Mouse (Mus musculus): ENCODE measurements around the gene Pcsk2. TPM values are rescaled to one million over a fixed set of nuclear protein-coding genes. Genes with fewer than 3 reads are reported as not detected.

Pcsk2 gene
- polyA plus RNA-seq, 1 experiment from 2014 or later = 0.92 TPM

DNA sequence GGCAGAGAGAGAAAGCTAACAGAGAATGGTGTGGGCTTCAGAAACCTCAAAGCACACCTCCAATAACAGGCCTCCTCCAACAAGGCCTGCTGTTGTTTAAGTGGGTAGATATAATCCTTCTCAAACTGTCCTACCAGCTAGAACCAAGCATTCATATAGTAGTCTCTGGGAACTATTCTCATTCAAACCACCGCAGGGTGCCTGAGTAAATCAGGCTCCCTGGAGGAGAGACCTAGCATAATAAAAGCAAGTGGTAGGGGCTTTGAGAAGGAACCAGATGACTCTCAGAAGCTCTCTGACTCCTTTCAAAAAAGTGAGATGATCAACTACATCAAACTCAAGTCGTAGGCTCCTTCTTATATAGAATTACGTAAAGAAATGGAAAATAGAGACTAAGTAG, 75.0 kb downstream of the Pcsk2 start:
- H3K27ac ChIP-seq = no peak overlapping the region
- DNase-seq (ENCODE audit: low spot score) (no peak), ATAC-seq (replicated peaks; ENCODE audit: low FRiP score, low read depth) (no peak)
- no peaks in the 10 kb centered on the region for H3K9me3 ChIP-seq (replicated peaks; ENCODE audit: low read length)
- no peak for TF ChIP-seq CTCF (IDR thresholded peaks at IDR 0.05; ENCODE audit: low read depth)
- H3K36me3 ChIP-seq (ENCODE audit: insufficient read depth, low read length) = no peaks in the 10 kb centered on the region
- no peak overlapping the region for H3K4me3 ChIP-seq (replicated peaks; ENCODE audit: low read depth, low read length)
- H3K27me3 ChIP-seq (ENCODE audit: insufficient read depth, low read length) = no peaks in the 10 kb centered on the region
- no peaks in the 10 kb centered on the region for H3K4me1 ChIP-seq (replicated peaks; ENCODE audit: insufficient read depth, low read length)
- H3K4me2 ChIP-seq (ENCODE audit: low read length) = no peak overlapping the region
- WGBS = 49% methylated on average over 3 of the region's 3 CpGs
- no peak overlapping the region for H3K9ac ChIP-seq (ENCODE audit: low read depth, low read length)

DNA sequence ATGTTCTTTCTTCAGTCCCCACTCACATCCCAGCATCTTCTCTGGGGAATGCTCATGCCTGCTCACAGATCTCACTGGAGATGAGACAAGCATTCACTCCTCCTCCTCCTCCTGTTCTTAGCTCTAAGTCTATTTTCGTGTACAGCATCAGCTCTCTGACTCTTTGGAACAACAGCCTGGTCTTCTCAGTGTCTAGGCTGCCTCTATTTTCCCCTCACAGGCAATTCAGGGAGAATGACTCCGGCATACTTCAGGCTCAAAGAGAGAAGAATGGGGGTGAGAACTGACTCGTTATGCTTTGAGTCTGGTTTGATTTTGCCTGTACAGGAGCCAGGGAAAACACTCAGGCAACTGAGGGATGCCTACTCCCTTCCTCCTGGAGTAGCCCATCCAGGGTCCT, 78.0 kb downstream of the Pcsk2 start:
- Histone ChIP-seq H3K27ac (no peak overlapping the region), H3K4me3 (replicated peaks; ENCODE audit: low read depth, low read length) (no peak overlapping the region), H3K4me1 (replicated peaks; ENCODE audit: insufficient read depth, low read length) (no peaks in the 10 kb centered on the region), H3K36me3 (ENCODE audit: insufficient read depth, low read length) (no peaks in the 10 kb centered on the region), H3K9ac (ENCODE audit: low read depth, low read length) (no peak overlapping the region), H3K4me2 (ENCODE audit: low read length) (no peak overlapping the region), H3K9me3 (replicated peaks; ENCODE audit: low read length) (no peaks in the 10 kb centered on the region), H3K27me3 (ENCODE audit: insufficient read depth, low read length) (no peaks in the 10 kb centered on the region)
- DNase-seq (ENCODE audit: low spot score) = no peak
- TF ChIP-seq CTCF (IDR thresholded peaks at IDR 0.05; ENCODE audit: low read depth) = no peak
- 63% methylated on average over 3 of the region's 3 CpGs for WGBS
- no peak for ATAC-seq (replicated peaks; ENCODE audit: low FRiP score, low read depth)

DNA sequence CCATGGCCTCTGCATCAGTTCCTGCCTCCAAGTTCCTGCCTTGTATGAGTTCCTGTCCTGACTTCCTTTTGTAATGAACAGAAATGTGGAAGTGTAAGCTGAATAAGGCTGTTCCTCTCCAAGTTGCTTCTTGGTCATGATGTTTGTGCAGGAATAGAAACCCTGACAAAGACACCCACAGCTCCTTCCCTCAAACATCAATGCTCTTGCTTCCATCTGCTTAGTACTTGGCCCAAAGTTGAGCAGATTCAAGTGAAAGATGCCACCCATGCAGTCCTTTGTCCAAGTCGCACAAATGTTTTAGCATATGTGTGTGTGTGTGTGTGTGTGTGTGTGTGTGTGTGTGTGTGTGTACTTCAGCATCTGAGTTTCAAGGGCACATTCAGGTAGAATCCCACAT, 97.3 kb downstream of the Pcsk2 start:
- Histone ChIP-seq H3K36me3 (ENCODE audit: insufficient read depth, low read length) (no peaks in the 10 kb centered on the region), H3K4me2 (ENCODE audit: low read length) (no peak overlapping the region), H3K4me1 (replicated peaks; ENCODE audit: insufficient read depth, low read length) (no peaks in the 10 kb centered on the region), H3K9me3 (replicated peaks; ENCODE audit: low read length) (no peaks in the 10 kb centered on the region), H3K27me3 (ENCODE audit: insufficient read depth, low read length) (no peaks in the 10 kb centered on the region), H3K4me3 (replicated peaks; ENCODE audit: low read depth, low read length) (no peak overlapping the region), H3K27ac (no peak overlapping the region), H3K9ac (ENCODE audit: low read depth, low read length) (no peak overlapping the region)
- DNase-seq (ENCODE audit: low spot score) (no peak), ATAC-seq (replicated peaks; ENCODE audit: low FRiP score, low read depth) (no peak)
- no peak for TF ChIP-seq CTCF (IDR thresholded peaks at IDR 0.05; ENCODE audit: low read depth)
- WGBS = 89% methylated on average over 1 of the region's 1 CpGs

DNA sequence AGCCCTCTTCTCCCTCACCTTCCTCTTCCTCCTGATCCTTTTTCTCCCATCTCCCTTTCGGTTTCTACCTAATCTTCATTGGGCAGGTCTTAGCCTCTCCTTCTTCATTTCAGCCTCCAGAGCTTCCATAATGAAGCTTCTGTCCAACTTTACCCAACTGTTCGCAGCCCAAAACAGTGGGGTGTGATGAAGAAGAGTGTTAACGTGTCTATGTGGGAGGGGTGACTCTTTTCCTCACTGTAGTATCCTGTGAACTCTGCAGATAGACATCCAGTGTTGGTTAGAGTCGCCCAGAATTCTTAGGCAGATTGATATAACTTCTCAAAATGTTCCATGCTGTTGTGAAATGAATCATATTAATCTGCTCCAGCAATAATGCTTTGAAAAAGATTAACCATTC, 98.4 kb downstream of the Pcsk2 start:
- no peaks in the 10 kb centered on the region for H3K27me3 ChIP-seq (ENCODE audit: insufficient read depth, low read length)
- no peak for TF ChIP-seq CTCF (IDR thresholded peaks at IDR 0.05; ENCODE audit: low read depth)
- 80% methylated on average over 4 of the region's 4 CpGs for WGBS
- H3K9ac ChIP-seq (ENCODE audit: low read depth, low read length) = no peak overlapping the region
- no peaks in the 10 kb centered on the region for H3K4me1 ChIP-seq (replicated peaks; ENCODE audit: insufficient read depth, low read length)
- no peaks in the 10 kb centered on the region for H3K36me3 ChIP-seq (ENCODE audit: insufficient read depth, low read length)
- H3K4me2 ChIP-seq (ENCODE audit: low read length) = no peak overlapping the region
- no peaks in the 10 kb centered on the region for H3K9me3 ChIP-seq (replicated peaks; ENCODE audit: low read length)
- ATAC-seq (replicated peaks; ENCODE audit: low FRiP score, low read depth) (no peak), DNase-seq (ENCODE audit: low spot score) (no peak)
- no peak overlapping the region for H3K27ac ChIP-seq
- H3K4me3 ChIP-seq (replicated peaks; ENCODE audit: low read depth, low read length) = no peak overlapping the region

DNA sequence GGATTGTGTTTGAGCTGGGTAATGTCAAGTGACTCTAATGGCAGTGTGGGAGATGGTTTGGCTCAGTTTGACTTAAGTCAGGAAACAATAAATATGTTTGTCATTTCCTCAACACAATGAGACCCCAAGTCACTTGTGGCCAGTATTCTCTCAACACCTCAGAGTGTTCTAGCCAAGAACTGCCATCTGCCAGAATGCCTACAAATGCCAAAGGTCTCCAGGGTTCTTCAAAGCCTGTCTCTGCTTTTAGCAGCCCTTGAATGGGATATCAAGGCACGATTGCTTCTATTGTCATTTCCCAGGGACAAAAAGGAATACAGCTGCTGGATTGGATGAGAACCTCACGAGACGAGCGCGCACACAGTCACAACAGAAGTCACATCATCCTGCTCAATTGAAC, 100.0 kb downstream of the Pcsk2 start:
- TF ChIP-seq CTCF (IDR thresholded peaks at IDR 0.05; ENCODE audit: low read depth) = no peak
- WGBS = 84% methylated on average over 5 of the region's 5 CpGs
- ATAC-seq (replicated peaks; ENCODE audit: low FRiP score, low read depth) (no peak), DNase-seq (ENCODE audit: low spot score) (no peak)
- Histone ChIP-seq H3K27ac (no peak overlapping the region), H3K9me3 (replicated peaks; ENCODE audit: low read length) (no peaks in the 10 kb centered on the region), H3K4me3 (replicated peaks; ENCODE audit: low read depth, low read length) (no peak overlapping the region), H3K9ac (ENCODE audit: low read depth, low read length) (no peak overlapping the region), H3K4me2 (ENCODE audit: low read length) (no peak overlapping the region), H3K27me3 (ENCODE audit: insufficient read depth, low read length) (no peaks in the 10 kb centered on the region), H3K4me1 (replicated peaks; ENCODE audit: insufficient read depth, low read length) (no peaks in the 10 kb centered on the region), H3K36me3 (ENCODE audit: insufficient read depth, low read length) (no peaks in the 10 kb centered on the region)

DNA sequence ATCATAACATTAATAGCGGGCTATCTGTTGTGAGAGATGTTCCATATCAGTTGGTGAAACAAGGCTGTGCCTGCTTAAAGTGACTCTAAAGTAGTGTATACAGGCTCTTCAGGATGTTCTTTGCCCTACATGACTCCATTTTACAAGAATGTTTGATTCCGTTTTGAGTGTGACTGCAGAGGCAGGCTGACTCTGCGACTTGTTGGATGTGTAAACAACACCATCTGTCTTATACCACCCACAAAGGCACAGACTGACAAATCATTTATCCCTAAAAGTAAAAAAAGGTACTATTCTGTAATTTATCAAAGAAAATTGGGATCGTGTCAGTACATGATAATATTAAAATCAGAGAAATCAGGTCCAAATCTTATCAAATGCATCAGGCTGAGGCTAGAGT, 108.7 kb downstream of the Pcsk2 start:
- H3K4me3 ChIP-seq (replicated peaks; ENCODE audit: low read depth, low read length) = no peak overlapping the region
- ATAC-seq (replicated peaks; ENCODE audit: low FRiP score, low read depth) = no peak
- H3K4me2 ChIP-seq (ENCODE audit: low read length) = no peak overlapping the region
- 86% methylated on average over 4 of the region's 4 CpGs for WGBS
- H3K36me3 ChIP-seq (ENCODE audit: insufficient read depth, low read length) = no peaks in the 10 kb centered on the region
- TF ChIP-seq CTCF (IDR thresholded peaks at IDR 0.05; ENCODE audit: low read depth) = no peak
- H3K27ac ChIP-seq = no peak overlapping the region
- no peak overlapping the region for H3K9ac ChIP-seq (ENCODE audit: low read depth, low read length)
- no peak for DNase-seq (ENCODE audit: low spot score)
- no peaks in the 10 kb centered on the region for H3K27me3 ChIP-seq (ENCODE audit: insufficient read depth, low read length)
- H3K9me3 ChIP-seq (replicated peaks; ENCODE audit: low read length) = no peaks in the 10 kb centered on the region
- no peaks in the 10 kb centered on the region for H3K4me1 ChIP-seq (replicated peaks; ENCODE audit: insufficient read depth, low read length)

DNA sequence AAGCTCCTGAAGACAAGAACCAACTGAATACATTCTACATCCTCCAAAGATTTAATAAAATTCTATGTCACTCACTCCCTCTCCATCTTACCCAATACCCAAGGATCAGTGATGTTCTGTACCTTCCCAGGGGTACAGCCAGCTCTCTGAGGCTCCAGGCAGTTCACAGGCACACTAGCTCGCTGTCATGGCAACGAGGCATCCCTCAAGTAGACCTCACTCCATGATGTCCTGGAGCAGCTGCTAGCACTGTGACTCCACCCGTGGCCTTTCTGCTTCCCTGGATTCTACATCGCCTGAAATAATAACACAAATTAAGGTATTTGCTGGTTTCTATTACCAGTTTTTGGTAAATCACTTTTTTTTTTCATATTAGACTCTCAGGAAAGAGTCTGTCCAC, 111.0 kb downstream of the Pcsk2 start:
- H3K4me2 ChIP-seq (ENCODE audit: low read length) = no peak overlapping the region
- no peak overlapping the region for H3K9ac ChIP-seq (ENCODE audit: low read depth, low read length)
- H3K27ac ChIP-seq = no peak overlapping the region
- DNase-seq (ENCODE audit: low spot score) (no peak), ATAC-seq (replicated peaks; ENCODE audit: low FRiP score, low read depth) (no peak)
- H3K9me3 ChIP-seq (replicated peaks; ENCODE audit: low read length) = no peaks in the 10 kb centered on the region
- TF ChIP-seq CTCF (IDR thresholded peaks at IDR 0.05; ENCODE audit: low read depth) = no peak
- 57% methylated on average over 4 of the region's 4 CpGs for WGBS
- no peaks in the 10 kb centered on the region for H3K4me1 ChIP-seq (replicated peaks; ENCODE audit: insufficient read depth, low read length)
- no peak overlapping the region for H3K4me3 ChIP-seq (replicated peaks; ENCODE audit: low read depth, low read length)
- no peaks in the 10 kb centered on the region for H3K27me3 ChIP-seq (ENCODE audit: insufficient read depth, low read length)
- H3K36me3 ChIP-seq (ENCODE audit: insufficient read depth, low read length) = no peaks in the 10 kb centered on the region
